Mouse (Mus musculus) forebrain, postnatal 0 days (tissue): Measurements from ENCODE around the gene Glb1l. TPM values are rescaled to one million over a fixed set of nuclear protein-coding genes. Genes with fewer than 3 reads are reported as not detected.
A peak's percentile ranks its signal among the peaks of the same experiment; 100 is the strongest.

ENCODE experiments used
- ATAC-seq: fragments of 200-750 bp; cut with Nextera tagmentation; 2 replicates; pipeline ENCODE4 v1.8.0; 2017; ENCODE audit warnings: mild to moderate bottlenecking, moderate library complexity
- DNase-seq: peaks from one replicate; pipeline ENCODE4 v3.0.0-alpha.2; 2015
- H3K27ac ChIP-seq: fragments of 300-500 bp; sonication (generic); 2 replicates; pipeline ENCODE4 v1.5.1; 2014; ENCODE audit warnings: low read depth, mild to moderate bottlenecking, antibody characterized with exemption, low read length, moderate library complexity, mixed read lengths
- H3K27me3 ChIP-seq: fragments of 300-500 bp; sonication (generic); 2 replicates; pipeline ENCODE4 v1.6.1; 2014; ENCODE audit warnings: mild to moderate bottlenecking, low read length, mixed read lengths; ENCODE audit not compliant: insufficient read depth
- H3K36me3 ChIP-seq: fragments of 300-500 bp; sonication (generic); 2 replicates; pipeline ENCODE4 v1.6.1; 2014; ENCODE audit warnings: mild to moderate bottlenecking, moderate library complexity; ENCODE audit not compliant: insufficient read depth
- H3K4me1 ChIP-seq: fragments of 300-500 bp; sonication (generic); 2 replicates; pipeline ENCODE4 v1.6.1; 2014; ENCODE audit warnings: antibody characterized with exemption; ENCODE audit not compliant: insufficient read depth
- H3K4me2 ChIP-seq: fragments of 300-500 bp; sonication (generic); 2 replicates; pipeline ENCODE4 v1.6.1; 2014; ENCODE audit warnings: low read depth, mild to moderate bottlenecking, moderate library complexity
- H3K4me3 ChIP-seq: fragments of 300-500 bp; sonication (generic); 2 replicates; pipeline ENCODE4 v1.5.1; 2014; ENCODE audit warnings: low read depth, low read length, mixed read lengths
- H3K9ac ChIP-seq: fragments of 300-500 bp; sonication (generic); 2 replicates; pipeline ENCODE4 v1.6.1; 2014; ENCODE audit warnings: mild to moderate bottlenecking
- H3K9me3 ChIP-seq: fragments of 300-500 bp; sonication (generic); 2 replicates; pipeline ENCODE4 v1.6.1; 2016; ENCODE audit warnings: low read length
- CTCF ChIP-seq: sonication (generic); IDR thresholded peaks from 2 replicates; pipeline ENCODE4 v1.5.1; 2016; ENCODE audit warnings: antibody characterized with exemption, control low read depth, low read depth
- WGBS: fragments of 180-500 bp; shearing (Covaris S2); extraction: QIAGEN DNeasy Blood & Tissue Kit; methylation state at CpG from one replicate; pipeline ENCODE4 v1.1.7; 2014; 5-methylcytosine and 5-hydroxymethylcytosine counted together
- polyA plus RNA-seq: library from polyadenylated mRNA; unstranded; fragments of >200 nt; fragmentation: Nextera tagmentation; extraction: Ambion mirVana; gene quantifications from 2 replicates; pipeline ENCODE4 v1.2.1, GENCODE M21; 2015
- total RNA-seq: library from RNA; depleted of rRNA; stranded (reverse); fragments of >200 nt; gene quantifications from 2 replicates; pipeline ENCODE4 v1.2.3, GENCODE M21; 2014

The Glb1l gene
- total and polyA plus RNA-seq, 2 experiments from 2014 or later = 12.4 to 15.0 TPM

- Histone ChIP-seq H3K27ac (peak overlapping the region; percentile 96), H3K9me3 (no peaks in the 10 kb centered on the region), H3K36me3 (peaks cover 43% of the 10 kb centered on the region), H3K27me3 (no peaks in the 10 kb centered on the region), H3K4me2 (peak overlapping the region; percentile 90), H3K9ac (peak overlapping the region; percentile 96), H3K4me3 (peak overlapping the region; percentile 86), H3K4me1 (peaks cover 19% of the 10 kb centered on the region)
- no peak for TF ChIP-seq CTCF
- under 1% methylated on average over 19 of the region's 19 CpGs for WGBS
- ATAC-seq = peak; percentile 1; the same call in 1 of the 2 replicates
- no peak for DNase-seq
Measured at GRCm38 (mm10) chr1:75192452-75192851, 18.2 kb downstream of the Glb1l start.

GRCm38 (mm10) chr1:75191622-75192402, 18.8 kb downstream of the Glb1l start, which contains the start of the genes Ankzf1 and Atg9a:
TSS of gene Ankzf1 (plus strand) at chr1:75192151.
TSS of gene Atg9a (minus strand) at chr1:75192196.
- 1% methylated on average over 55 of the region's 56 CpGs for WGBS
- DNase-seq = peak; percentile 97

GRCm38 (mm10) chr1:75191258-75191621, 19.4 kb downstream of the Glb1l start:
- TF ChIP-seq CTCF = no peak
- peak overlapping the region; percentile 89 for H3K4me2 ChIP-seq
- DNase-seq (no peak), ATAC-seq (no peak)
- H3K36me3 ChIP-seq = peaks cover 46% of the 10 kb centered on the region
- H3K4me3 ChIP-seq = peak overlapping the region; percentile 86
- H3K9me3 ChIP-seq = no peaks in the 10 kb centered on the region
- H3K4me1 ChIP-seq = peaks cover 19% of the 10 kb centered on the region
- peak overlapping the region; percentile 96 for H3K9ac ChIP-seq
- no peaks in the 10 kb centered on the region for H3K27me3 ChIP-seq
- 43% methylated on average over 5 of the region's 5 CpGs for WGBS
- peak overlapping the region; percentile 96 for H3K27ac ChIP-seq

More at GRCm38 (mm10) chr1:75191622-75192402, 18.8 kb downstream of the Glb1l start, which contains the start of the genes Ankzf1 and Atg9a:
- peak within 1 kb of the TSS; percentile 86 for H3K4me3 ChIP-seq
- 0 out of 2 replicates have a peak, but pooled peaks have one; percentile 5 for TF ChIP-seq CTCF
- no peaks in the 10 kb centered on the region for H3K27me3 ChIP-seq
- H3K9ac ChIP-seq = peak within 1 kb of the TSS; percentile 96
- H3K4me1 ChIP-seq = peaks cover 19% of the 10 kb centered on the region
- no peaks in the 10 kb centered on the region for H3K9me3 ChIP-seq
- peak within 1 kb of the TSS; percentile 96 for H3K27ac ChIP-seq
- H3K4me2 ChIP-seq = peak within 1 kb of the TSS; percentile 90
- H3K36me3 ChIP-seq = peaks cover 44% of the 10 kb centered on the region
- peak; percentile 100 for ATAC-seq

- no peak overlapping the region for H3K27ac ChIP-seq
- DNase-seq = no peak
- no peaks in the 10 kb centered on the region for H3K27me3 ChIP-seq
- WGBS = 67% methylated on average over 2 of the region's 2 CpGs
- H3K9ac ChIP-seq = peak overlapping the region; percentile 96; the same call in 1 of the 2 replicates
- TF ChIP-seq CTCF = no peak
- H3K4me3 ChIP-seq = no peak overlapping the region
- H3K9me3 ChIP-seq = no peaks in the 10 kb centered on the region
- ATAC-seq = no peak
- peaks cover 19% of the 10 kb centered on the region for H3K4me1 ChIP-seq
- H3K36me3 ChIP-seq = peaks cover 47% of the 10 kb centered on the region
- H3K4me2 ChIP-seq = peak overlapping the region; percentile 89; the same call in 1 of the 2 replicates
Measured at GRCm38 (mm10) chr1:75190577-75190976, 20.0 kb downstream of the Glb1l start.

- Histone ChIP-seq H3K4me3 (no peak overlapping the region), H3K4me2 (no peak overlapping the region), H3K9ac (no peak overlapping the region), H3K36me3 (peaks cover 62% of the 10 kb centered on the region), H3K27ac (no peak overlapping the region), H3K27me3 (no peaks in the 10 kb centered on the region), H3K9me3 (no peaks in the 10 kb centered on the region), H3K4me1 (peaks cover 14% of the 10 kb centered on the region)
- ATAC-seq (no peak), DNase-seq (no peak)
- no peak for TF ChIP-seq CTCF
- WGBS = 92% methylated on average over 2 of the region's 2 CpGs
Measured at GRCm38 (mm10) chr1:75187914-75188483, 22.6 kb downstream of the Glb1l start.

GRCm38 (mm10) chr1:75187126-75187525, 23.5 kb downstream of the Glb1l start:
- no peaks in the 10 kb centered on the region for H3K9me3 ChIP-seq
- no peaks in the 10 kb centered on the region for H3K27me3 ChIP-seq
- DNase-seq (no peak), ATAC-seq (no peak)
- H3K36me3 ChIP-seq = peaks cover 71% of the 10 kb centered on the region
- H3K4me1 ChIP-seq = peaks cover 9% of the 10 kb centered on the region
- no peak overlapping the region for H3K4me3 ChIP-seq
- H3K4me2 ChIP-seq = no peak overlapping the region
- H3K9ac ChIP-seq = no peak overlapping the region
- no peak for TF ChIP-seq CTCF
- H3K27ac ChIP-seq = no peak overlapping the region

GRCm38 (mm10) chr1:75185495-75185894, 25.1 kb downstream of the Glb1l start:
- ATAC-seq (no peak), DNase-seq (no peak)
- Histone ChIP-seq H3K4me2 (no peak overlapping the region), H3K36me3 (peaks cover 78% of the 10 kb centered on the region), H3K27me3 (no peaks in the 10 kb centered on the region), H3K27ac (no peak overlapping the region), H3K9ac (no peak overlapping the region), H3K4me3 (no peak overlapping the region), H3K9me3 (no peaks in the 10 kb centered on the region), H3K4me1 (peaks cover 1% of the 10 kb centered on the region; the same call in 1 of the 2 replicates)
- WGBS = 88% methylated on average over 11 of the region's 11 CpGs
- TF ChIP-seq CTCF = no peak
